8 mouse cellular contexts compared by ENCODE assay signal in genomic region chrX:162828016-162828415, GRCm38 (mm10). TPM values are rescaled to one million over a fixed set of nuclear protein-coding genes. Genes with fewer than 3 reads are reported as not detected.
DNase-seq lines count a peak whose midpoint lies in the region; ATAC-seq and TF ChIP-seq lines count a peak whose summit lies in the region.

No protein-coding gene starts in this region.

- H3K9me3 ChIP-seq in hindbrain, embryonic 10.5 days: no peaks in the 10 kb centered on the region
- H3K9me3 ChIP-seq in lung, postnatal 0 days (ENCODE audit: low read length): no peaks in the 10 kb centered on the region

- TF ChIP-seq CTCF in cerebellum, adult 2 months (IDR thresholded peaks at IDR 0.05; ENCODE audit: borderline replicate concordance, insufficient read depth, low read depth, low read length): no peak
- no peak for TF ChIP-seq CTCF in bone marrow macrophage, adult 2 months (IDR thresholded peaks at IDR 0.05; ENCODE audit: low read depth, low read length)
- TF ChIP-seq CTCF in lung, postnatal 0 days (IDR thresholded peaks at IDR 0.05): no peak

- no peaks in the 10 kb centered on the region for H3K27me3 ChIP-seq in cerebellum, adult 2 months (ENCODE audit: control insufficient read depth, insufficient read depth, low read length)
- H3K27me3 ChIP-seq in hindbrain, embryonic 10.5 days (ENCODE audit: insufficient read depth, poor library complexity, severe bottlenecking): peaks cover 9% of the 10 kb centered on the region
- H3K27me3 ChIP-seq in lung, postnatal 0 days (replicated peaks; ENCODE audit: insufficient read depth, low read length): no peaks in the 10 kb centered on the region

- H3K4me3 ChIP-seq in cerebellum, adult 2 months (replicated peaks; ENCODE audit: insufficient read depth, low read depth, low read length): peak overlapping the region; percentile 89
- H3K4me3 ChIP-seq in bone marrow macrophage, adult 2 months (ENCODE audit: insufficient read depth, low read length): peak overlapping the region; percentile 91
- H3K4me3 ChIP-seq in hindbrain, embryonic 10.5 days: peak overlapping the region; percentile 65
- peak overlapping the region; percentile 38 for H3K4me3 ChIP-seq in lung, postnatal 0 days (ENCODE audit: low read depth, low read length)

- H3K36me3 ChIP-seq in hindbrain, embryonic 10.5 days: no peaks in the 10 kb centered on the region
- no peaks in the 10 kb centered on the region for H3K36me3 ChIP-seq in lung, postnatal 0 days (ENCODE audit: insufficient read depth, low read length)

- no peak for TF ChIP-seq POLR2A in cerebellum, adult 2 months (IDR thresholded peaks at IDR 0.05; ENCODE audit: borderline replicate concordance, insufficient read depth, low read length)
- no peak for TF ChIP-seq POLR2A in bone marrow macrophage, adult 2 months (IDR thresholded peaks at IDR 0.05; ENCODE audit: borderline replicate concordance, low read depth, low read length)

- TF ChIP-seq EP300 in lung, postnatal 0 days (IDR thresholded peaks at IDR 0.05): peak; percentile 35; the same call in 1 of the 2 replicates

- peak; percentile 13 for ATAC-seq in lung, postnatal 0 days

- H3K4me2 ChIP-seq in lung, postnatal 0 days (replicated peaks; ENCODE audit: low read depth, low read length): peak overlapping the region; percentile 74

- H3K4me1 ChIP-seq in cerebellum, adult 2 months (ENCODE audit: control insufficient read depth, insufficient read depth, low read length): no peaks in the 10 kb centered on the region
- peaks cover 3% of the 10 kb centered on the region for H3K4me1 ChIP-seq in bone marrow macrophage, adult 2 months (ENCODE audit: control insufficient read depth, insufficient read depth, low read length)
- peaks cover 15% of the 10 kb centered on the region for H3K4me1 ChIP-seq in hindbrain, embryonic 10.5 days (replicated peaks)
- H3K4me1 ChIP-seq in lung, postnatal 0 days (ENCODE audit: insufficient read depth, low read depth, low read length): no peaks in the 10 kb centered on the region

- H3K9ac ChIP-seq in lung, postnatal 0 days (replicated peaks; ENCODE audit: low read depth): no peak overlapping the region

- no peak for DNase-seq in cerebellum, adult 2 months
- no peak for DNase-seq in cerebellum, postnatal 14 days
- no peak for DNase-seq in hindbrain, embryonic 10.5 days (ENCODE audit: low spot score)
- peak; percentile 69 for DNase-seq in lung, postnatal 0 days (ENCODE audit: low spot score)
- no peak for DNase-seq in natural killer cell, adult 2 months (ENCODE audit: low spot score in 2 of 2)
- DNase-seq in right cerebral cortex, postnatal 36 days (ENCODE audit: low spot score in 2 of 2): no peak
- DNase-seq in spleen, postnatal 36 days (ENCODE audit: low spot score in 2 of 2): no peak

- 27% methylated on average over 6 of the region's 6 CpGs for WGBS in cerebellum, adult 2 months
- WGBS in hindbrain, embryonic 10.5 days: 37% methylated on average over 6 of the region's 6 CpGs
- WGBS in lung, postnatal 0 days: 31% methylated on average over 6 of the region's 6 CpGs

- H3K27ac ChIP-seq in cerebellum, adult 2 months (ENCODE audit: insufficient read depth, low read length): no peak overlapping the region
- H3K27ac ChIP-seq in bone marrow macrophage, adult 2 months (ENCODE audit: insufficient read depth, low read depth, low read length): 0 out of 2 replicates have a peak overlapping the region, but pooled peaks have one; percentile 2
- no peak overlapping the region for H3K27ac ChIP-seq in hindbrain, embryonic 10.5 days
- H3K27ac ChIP-seq in lung, postnatal 0 days (ENCODE audit: low read length): peak overlapping the region; percentile 54; the same call in 1 of the 2 replicates

RNA-seq across cellular contexts. Expression of gene Txlng, which starts 1.2 kb away (rescaled TPM):
- 13.4 and 13.9 TPM in 2 replicates for polyA plus RNA-seq in cerebellum, adult 2 months (2012; rRNA removed)
- 12.3 and 13.9 TPM in 2 replicates for polyA plus RNA-seq in bone marrow macrophage, adult 2 months (2012; ENCODE audit: insufficient read depth, insufficient read length, missing spikeins)
- 11.2 and 14.2 TPM in 2 replicates for polyA plus RNA-seq in hindbrain, embryonic 10.5 days (2016; fragmentation: Nextera tagmentation; extraction: Ambion mirVana)
- polyA plus RNA-seq in lung, postnatal 0 days (2015; fragmentation: Nextera tagmentation; extraction: Ambion mirVana): 11.5 and 14.3 TPM in 2 replicates

Comparison
In these comparisons a context has a peak if more than half of its experiments do, and no peak if none do; other contexts are left out.
1. H3K27ac ChIP-seq: peak in bone marrow macrophage, adult 2 months (single experiment) and lung, postnatal 0 days (single experiment); none in cerebellum, adult 2 months (single experiment) and hindbrain, embryonic 10.5 days (single experiment).
2. H3K4me3 ChIP-seq: peak in every context shown above with its lines; median percentile 91 in bone marrow macrophage, adult 2 months; 89 in cerebellum, adult 2 months; 65 in hindbrain, embryonic 10.5 days; 38 in lung, postnatal 0 days.